Mouse (Mus musculus) spleen, adult 2 months (tissue): ENCODE measurements around the gene Insyn1.

Experiments used
- CTCF ChIP-seq: fragments of 200-500 bp; IDR thresholded peaks from 2 replicates; pipeline ENCODE4 v1.5.1; 2011; ENCODE audit warnings: mild to moderate bottlenecking, inconsistent platforms; ENCODE audit not compliant: insufficient read depth, insufficient read length, insufficient replicate concordance; ENCODE audit errors: extremely low read depth
- POLR2A ChIP-seq: fragments of 200-500 bp; IDR thresholded peaks from 2 replicates; pipeline ENCODE4 v1.6.1; 2011; ENCODE audit warnings: low read depth, low read length, inconsistent platforms

- no peak for TF ChIP-seq POLR2A
- peak; percentile 75; the same call in 1 of the 2 replicates for TF ChIP-seq CTCF
Observed at GRCm38 (mm10) chr9:58539886-58540285, 51.5 kb downstream of the Insyn1 start.
